Mouse (Mus musculus) embryo, embryonic 10 days (tissue): ENCODE results near the gene Cops7a.

Experiments used
- DNase-seq: peaks from one replicate; pipeline ENCODE4 v3.0.0-alpha.2; 2015; ENCODE audit warnings: low spot score

Cops7a gene

DNA sequence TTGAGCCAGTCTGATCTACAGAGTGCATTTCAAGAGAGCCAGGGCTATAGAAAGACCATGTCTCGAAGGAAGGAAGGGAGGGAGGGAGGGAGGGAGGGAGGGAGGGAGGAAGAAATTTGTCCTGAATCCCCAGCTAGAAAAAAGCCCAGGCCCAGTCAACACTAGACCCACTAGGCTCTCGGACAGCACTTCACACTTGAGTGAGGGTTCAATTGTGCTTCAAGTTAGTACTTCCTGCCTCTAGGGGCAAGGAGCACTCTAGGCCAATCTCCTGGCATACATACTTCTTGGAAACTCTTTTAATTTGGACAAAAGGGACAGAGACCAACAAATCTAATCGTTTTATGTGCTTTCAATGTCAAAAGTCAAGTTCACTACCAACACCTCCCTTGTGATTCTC is 7.2 kb downstream of the Cops7a start:
- DNase-seq = no peak

DNA sequence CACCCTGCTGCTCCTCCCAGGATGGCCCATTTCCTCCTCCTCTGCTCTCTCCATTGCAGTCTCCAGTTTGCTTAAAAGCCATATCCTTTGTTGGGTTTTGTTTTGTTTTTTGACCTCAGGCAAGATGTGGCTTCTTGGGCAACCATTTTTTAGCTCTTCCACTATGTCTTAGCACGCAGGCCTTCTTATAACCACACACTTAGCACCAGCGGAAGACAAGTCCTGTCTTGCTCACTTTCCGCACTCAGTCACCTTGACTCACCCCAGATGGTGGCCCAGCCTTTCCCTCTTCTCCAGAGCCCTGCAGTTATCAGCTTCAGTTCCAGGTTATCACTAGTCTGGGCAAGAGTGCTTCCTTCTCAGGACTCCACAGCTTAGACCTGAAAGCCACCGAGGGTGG is 10.1 kb downstream of the Cops7a start:
- no peak for DNase-seq

DNA sequence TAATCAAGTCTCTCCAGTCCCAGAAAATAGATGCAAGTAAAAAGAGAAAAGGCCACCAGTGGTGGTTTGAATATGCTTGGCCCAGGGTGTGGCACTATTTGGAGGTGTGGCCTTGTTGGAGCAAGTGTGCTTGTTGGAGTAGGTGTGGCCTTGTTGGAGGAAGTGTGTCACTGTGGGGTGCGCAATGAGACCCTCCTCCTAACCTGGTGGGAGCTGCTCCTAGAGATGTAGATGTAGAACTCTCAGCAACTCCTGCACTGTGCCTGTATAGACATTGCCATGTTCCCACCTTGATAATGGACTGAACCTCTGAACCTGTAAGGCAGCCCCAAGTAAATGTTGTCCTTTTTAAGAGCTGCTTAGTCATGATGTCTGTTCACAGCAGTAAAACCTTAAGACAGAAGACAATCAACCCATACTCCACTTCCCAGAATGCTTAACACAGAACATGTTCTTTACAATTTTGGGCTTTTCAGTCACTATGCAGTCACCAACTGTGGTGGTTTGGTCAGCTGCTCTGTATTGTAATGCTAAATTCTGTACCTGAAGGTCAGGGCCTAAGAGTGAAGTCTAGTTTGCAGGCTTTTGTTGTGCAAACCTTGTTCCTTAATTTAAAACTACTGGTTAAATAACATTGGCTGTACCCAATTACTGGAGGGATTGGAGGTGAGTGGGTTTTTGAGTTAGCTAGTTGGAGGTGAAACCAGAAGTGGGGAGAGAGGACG is 11.2 kb downstream of the Cops7a start:
- DNase-seq = no peak

DNA sequence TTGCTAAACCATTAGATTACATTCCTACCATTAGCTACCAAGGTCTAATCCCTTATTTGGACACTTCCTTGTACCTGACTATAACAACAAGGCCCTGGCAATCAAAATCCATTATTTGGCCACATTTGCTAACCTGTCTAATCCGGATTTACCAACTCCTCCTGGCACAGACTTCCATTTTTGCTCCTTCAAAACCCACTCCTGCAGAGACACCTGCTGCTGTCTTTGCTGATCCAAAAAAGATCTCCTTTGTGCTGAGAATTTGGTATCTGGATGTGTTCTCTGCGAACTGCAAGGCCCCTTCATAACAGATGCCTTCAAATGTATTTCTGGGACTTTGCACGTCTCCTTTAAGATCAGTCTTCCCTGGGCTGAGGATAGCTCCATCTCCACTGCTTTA is 21.8 kb downstream of the Cops7a start:
- no peak for DNase-seq

DNA sequence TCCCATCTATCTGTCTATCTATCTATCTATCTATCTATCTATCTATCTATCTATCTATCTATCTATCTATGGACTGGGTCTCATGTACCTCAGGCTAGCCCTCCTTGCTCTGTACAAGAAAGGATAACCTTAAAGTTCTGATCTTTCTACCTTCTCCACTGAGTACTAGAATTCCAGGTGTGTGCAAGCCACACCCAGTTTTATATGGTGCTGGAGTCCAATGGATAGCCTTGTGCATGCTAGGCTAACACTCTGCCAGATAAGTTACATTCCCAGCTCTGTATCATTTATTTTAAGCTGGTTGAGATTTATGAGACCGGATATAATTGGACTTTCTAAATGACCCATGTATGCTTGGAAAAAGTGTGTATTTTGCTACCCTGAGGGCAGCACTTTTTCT is 23.7 kb downstream of the Cops7a start:
- DNase-seq = no peak

DNA sequence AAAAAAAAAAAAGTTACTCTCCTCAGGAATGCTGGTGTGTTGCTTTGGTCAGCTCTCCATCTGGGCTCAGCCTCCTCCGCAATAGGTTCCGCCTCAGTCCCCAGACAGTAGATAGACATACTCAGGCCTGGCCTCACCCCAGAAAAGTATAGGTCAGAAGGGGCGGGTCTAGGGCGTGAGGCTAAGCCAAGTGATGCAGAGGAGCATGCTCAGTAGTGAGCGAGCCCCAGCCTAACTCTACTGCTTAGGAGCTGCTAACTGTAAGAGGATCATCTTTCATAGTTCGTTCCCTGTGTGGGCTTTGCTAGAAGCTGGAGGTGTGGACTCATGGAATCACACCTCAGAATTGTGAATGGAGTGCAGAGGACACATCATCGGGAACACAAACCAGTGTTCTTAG is 26.8 kb downstream of the Cops7a start:
- DNase-seq = no peak

DNA sequence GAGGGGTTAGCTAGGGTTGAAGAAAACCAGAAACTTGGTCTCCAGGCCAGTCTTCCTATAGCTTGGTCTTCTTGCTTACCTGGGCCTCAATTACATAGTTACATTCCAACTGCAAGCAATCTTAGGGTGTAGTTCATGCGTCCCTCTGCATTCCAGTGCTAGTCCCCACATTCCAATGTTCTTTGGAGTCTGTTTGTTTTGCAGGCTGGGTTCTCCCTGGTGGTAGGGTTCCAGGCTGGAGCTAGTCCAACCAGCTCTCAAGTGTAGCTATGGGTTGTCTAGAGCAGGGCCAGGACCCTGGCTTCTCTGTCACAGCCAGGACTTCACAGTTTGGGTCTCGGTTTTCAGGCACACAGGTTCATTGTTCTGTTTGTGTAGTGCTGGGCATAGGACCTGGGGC is 27.8 kb downstream of the Cops7a start:
- no peak for DNase-seq

DNA sequence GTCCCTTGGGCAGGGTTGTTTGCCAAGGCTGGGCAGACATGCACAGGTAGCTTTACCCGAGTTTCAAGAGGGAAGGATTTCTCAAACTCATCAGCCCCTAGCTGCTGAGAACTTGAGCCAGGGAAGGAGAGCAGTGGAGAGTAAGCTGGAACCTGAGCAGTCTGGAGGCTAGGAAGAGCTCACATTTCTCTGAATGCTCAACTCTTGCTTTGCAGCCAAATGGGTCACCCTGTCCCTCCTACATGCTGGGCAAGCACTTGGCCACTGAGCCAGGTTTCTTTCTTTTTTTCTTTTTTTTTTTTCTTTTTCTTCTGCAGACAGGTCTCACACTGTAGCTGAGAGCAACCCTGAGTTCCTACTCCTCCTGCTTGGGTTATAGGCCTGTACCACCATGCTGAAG is 28.7 kb downstream of the Cops7a start:
- no peak for DNase-seq

DNA sequence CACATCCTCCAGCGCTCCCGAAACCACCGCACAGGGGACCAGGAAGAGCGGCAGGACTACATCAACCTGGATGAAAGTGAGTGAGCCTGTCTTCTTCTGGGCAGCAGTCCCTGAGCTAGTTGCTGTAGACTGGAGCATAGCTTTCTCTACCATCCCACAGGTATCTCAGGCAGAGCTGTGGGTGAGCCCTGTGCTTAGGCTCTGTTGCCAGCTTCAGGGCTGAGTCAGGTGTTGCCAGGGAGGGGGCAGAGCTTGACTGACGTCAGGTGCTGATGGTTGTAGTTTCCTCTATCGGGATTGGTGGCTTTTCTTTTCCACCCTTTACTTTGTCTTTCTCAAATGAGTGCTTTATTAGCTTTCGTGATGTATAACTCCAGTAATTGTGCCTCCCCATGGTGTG is 30.7 kb downstream of the Cops7a start:
- no peak for DNase-seq

DNA sequence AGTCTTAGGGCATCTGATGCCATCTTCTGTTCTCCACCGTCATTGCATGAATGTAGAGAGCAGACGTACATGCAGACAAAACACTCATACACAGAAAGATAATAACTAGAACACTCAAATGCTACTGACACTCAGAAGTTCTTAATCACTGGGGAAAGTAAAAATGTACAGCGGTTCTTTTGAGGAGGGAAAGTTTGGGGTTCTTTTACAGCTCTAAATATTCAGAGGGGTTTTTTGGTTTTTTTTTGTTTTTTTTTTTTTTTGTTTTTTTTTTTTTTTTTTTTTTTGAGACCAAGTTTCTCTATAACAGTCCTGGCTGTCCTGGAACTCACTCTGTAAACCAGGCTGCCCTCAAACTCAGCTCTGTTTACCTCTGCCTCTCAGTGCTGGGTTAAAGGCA is 32.2 kb downstream of the Cops7a start:
- DNase-seq = no peak

DNA sequence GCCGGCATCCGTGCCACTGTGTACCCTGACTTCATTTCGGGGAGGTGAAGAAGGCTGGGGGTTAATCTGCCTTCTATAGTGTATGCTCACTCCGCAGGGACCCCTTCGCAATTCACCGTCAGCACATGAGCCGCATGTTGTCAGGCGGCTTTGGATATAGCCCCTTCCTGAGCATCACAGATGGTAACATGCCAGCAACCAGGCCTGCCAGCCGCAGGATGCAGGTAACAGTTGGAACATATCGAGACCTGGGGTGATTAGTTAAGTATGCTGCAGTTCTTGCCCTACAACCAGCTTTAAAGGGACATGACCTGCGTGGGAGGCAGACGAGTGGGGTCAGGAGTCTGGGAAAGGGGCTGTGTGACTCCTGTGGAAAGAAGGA is 33.0 kb downstream of the Cops7a start:
- no peak for DNase-seq

DNA sequence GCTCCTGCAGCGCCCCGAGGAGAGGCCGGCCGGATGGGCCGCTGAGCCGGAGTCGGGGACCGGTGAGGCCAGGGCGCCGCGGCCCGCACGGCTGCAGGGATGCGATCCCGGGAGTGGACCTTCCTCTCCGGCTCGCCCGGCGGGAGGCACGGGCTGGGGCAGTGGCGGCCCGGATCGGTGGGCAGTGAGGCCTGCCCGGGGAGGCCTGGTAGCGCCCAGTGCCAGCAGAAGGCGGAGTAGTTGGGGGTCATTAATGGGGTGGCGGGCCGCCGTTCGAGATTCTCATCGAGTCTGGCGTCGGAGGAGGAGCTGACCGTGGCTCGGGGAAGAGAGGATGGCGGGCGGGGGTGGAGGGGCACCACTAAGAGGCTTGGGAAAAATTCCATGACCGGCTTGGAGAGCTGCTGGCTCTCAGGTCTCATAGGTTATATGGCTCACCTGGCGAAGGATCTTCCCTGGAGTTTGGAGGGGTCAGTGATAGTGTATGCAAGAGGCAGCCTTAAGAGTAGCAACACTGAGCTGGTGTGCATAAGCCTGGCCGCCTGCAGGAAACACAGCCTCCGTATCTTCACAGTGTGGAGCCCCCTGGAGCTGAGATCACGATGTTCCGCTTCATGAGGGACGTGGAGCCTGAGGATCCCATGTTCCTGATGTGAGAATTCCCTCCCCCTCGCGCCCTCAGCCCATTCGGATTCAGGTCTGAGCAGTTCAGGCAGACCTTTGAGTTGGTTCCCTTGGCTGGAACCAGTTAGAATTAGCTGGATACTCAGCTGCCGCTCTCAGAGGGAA is 33.6 kb downstream of the Cops7a start:
- peak; percentile 62 for DNase-seq

DNA sequence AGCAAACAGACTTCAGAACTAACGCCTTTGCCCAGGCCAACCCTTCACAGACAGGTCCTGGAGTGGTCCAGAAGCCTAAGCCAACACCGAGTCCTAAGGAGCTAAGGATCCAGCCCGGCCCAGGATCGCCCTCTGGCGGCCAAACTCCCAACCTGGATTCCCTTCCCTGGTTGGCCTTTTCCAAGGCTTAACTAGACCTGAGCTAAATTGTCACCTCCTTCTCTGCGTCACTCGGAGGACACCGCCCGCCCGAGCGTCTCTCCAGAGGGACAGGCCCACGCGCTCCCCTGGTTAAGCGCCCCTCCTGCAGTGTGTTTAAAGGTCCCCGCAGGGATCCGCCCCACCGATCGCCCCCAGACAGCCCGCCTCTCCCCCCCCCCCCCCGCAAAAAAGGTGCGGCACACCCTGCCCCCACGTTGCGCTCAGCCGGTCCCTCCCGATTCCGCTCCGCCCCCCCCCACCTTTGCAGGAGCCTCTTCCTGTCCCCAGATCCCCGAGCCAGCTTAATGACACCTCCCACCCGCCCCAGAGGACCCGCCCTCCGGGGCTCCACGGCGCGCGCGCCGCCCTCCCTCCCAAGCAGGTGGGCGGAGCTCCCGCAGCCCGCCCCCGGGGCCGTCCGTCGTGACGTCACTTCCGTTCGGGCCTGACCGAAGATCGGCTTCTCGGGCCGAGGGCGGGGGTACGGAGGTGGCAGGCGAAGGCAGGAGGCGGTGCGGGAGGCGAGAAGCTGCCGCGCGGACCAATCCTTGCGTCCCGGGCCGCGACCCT is 34.4 kb downstream of the Cops7a start, which contains the start of gene Mlf2:
Mlf2 (plus strand) TSS at position 633 of the 771 bp plus-strand sequence.
- peak; percentile 97 for DNase-seq

DNA sequence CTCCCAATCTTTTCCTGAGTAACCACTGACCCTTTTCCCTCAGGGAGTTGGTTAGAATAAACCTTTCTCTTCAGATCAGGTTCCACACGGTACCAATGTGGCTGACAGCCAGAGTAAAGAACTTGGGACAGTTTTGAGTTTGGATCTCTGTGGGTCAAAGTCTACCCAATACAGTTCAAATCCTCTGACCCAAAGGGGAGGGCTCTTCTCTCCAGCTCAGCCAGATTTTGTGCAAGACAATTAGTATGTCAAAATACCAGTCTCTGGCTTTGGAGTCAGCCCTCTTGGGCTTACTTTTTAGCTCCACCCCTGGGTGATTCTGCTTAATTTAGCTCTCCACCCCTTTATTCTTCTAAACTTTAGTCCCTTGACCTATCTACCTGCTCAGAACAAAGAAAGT is 35.1 kb downstream of the Cops7a start:
- no peak for DNase-seq

DNA sequence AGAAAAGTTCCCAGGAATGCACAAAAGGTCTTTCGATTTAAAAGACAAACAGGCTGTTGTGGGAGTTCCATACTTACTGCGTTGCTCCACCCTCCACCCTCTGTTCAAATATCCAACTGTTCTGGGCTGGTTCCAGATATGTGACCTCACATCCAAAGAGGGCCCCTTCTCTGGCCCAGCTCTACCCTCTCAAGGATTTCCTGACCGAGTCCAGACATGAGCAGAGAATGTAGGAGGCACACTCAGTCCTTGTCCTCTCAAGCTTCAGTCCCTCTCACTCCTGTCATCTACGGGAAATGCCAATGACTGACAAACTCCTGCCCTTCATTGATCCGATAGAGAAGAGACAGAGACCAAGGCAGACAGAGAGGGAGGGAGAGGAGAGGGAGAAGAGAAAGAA is 39.4 kb downstream of the Cops7a start:
- no peak for DNase-seq

DNA sequence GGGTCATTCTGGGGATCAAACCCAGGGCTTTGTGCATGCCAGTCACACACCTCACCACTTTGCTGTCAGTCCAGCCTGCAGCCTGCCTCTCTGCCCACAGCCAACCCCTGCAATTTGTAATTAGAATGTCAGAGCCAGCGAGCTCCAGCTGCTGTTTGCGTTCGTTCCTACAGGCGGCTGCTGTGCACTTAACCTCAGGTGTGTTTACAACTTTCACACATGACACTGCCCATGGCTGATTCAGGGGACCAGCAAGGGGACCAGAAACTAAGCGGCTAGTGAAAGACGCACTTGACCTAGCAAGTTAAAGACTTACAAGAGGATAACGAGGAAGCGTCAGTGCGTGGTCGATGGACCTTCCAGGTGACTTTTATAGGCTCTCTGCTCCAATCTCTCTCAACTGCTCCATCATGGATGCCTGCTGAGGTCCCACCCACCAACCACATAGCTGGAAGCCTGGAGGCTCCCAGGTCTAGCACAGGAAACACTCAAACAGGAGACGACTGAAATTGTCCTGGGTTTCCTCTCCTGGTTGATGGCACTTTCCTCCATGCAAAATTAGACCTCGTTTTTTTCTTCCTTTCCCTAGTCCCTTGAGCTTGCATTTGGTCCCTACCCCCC is 40.1 kb downstream of the Cops7a start:
- no peak for DNase-seq

DNA sequence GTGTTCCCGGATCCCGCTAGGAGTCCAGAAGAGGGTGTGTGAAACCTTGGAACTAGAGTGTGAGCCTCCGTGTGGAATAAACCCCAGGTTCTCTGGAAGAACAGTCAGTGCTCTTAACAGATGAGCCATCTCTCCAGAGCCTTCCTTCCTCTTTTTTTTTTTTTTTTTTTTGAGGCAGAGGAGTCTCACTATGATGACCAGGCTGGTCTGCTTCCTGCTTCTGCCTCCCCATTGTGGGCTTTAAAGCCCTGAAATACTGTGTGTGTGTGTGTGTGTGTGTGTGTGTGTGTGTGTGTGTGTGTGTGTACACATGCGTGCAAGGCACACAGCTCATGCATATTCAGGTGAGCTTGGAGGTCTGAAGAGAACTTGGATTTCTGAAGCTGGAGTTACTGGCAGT is 43.8 kb downstream of the Cops7a start:
- no peak for DNase-seq

DNA sequence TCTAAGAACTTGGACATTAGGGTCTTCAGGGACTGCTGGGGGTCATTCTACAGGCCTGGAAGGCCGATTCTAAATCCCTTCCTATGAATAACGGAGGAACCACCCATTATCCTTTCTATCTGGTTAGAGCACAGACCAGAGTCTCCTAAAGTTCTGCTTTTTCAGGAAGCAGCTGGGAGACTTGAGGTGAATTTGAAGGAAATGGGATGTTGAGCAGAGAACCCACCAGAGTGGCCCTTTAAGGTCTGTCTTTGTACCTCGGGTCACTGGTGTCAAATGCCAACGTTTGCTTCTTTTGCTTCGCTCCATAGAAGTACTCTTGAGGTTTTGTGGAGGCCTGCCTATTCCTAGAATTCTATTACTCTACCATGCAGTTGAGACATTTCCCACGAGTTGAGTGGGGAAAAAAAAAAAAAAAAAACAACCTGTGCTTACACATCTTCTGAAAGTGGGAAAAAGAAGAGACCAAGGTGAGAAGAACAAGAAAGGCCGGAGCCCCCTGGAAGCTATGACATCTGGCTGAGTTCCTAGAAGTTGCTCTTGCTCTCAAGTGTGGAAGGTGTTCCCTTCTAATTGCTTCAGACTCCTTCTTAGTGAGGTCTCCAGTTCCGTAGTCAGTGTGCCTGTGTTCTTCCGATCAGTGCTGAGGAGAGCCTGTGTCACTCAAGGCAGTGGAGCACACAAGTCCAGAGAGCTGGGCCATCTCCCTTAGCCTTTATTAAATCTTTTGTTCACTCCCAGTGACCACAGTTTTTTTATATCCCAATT is 44.8 kb downstream of the Cops7a start:
- no peak for DNase-seq

DNA sequence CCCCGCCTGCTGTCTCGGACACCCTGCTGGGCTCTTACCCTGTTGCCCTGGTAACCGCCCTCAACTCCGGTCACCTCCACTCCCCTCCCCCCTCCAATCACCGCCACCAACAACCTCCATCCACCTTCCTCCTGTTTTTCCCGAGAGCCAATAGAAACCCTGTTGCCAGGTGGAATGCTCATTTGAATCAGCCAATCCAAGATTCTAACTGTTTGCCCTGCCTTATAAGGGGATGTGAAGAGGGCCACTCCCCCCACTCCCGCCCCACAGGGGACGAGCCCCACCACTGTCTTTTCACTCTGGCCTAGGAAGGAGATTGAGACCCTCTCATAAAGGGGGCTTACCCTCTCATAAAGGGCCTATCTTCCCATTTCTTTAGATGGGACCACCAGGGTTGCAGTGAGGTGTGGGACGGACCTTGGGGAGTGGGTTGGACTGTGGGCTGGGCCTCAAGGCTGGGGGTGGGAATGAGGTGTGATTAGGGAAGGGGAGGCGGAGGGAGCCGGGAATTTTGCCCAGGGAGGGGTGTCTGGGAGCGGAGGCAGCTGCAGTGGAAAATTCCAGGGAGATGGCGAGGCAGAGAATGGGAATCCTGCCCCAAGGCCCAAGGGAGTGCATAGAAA is 45.5 kb downstream of the Cops7a start, which contains the start of gene Ptms:
Ptms (minus strand) TSS at position 409 of the 623 bp plus-strand sequence.
- peak; percentile 95 for DNase-seq

DNA sequence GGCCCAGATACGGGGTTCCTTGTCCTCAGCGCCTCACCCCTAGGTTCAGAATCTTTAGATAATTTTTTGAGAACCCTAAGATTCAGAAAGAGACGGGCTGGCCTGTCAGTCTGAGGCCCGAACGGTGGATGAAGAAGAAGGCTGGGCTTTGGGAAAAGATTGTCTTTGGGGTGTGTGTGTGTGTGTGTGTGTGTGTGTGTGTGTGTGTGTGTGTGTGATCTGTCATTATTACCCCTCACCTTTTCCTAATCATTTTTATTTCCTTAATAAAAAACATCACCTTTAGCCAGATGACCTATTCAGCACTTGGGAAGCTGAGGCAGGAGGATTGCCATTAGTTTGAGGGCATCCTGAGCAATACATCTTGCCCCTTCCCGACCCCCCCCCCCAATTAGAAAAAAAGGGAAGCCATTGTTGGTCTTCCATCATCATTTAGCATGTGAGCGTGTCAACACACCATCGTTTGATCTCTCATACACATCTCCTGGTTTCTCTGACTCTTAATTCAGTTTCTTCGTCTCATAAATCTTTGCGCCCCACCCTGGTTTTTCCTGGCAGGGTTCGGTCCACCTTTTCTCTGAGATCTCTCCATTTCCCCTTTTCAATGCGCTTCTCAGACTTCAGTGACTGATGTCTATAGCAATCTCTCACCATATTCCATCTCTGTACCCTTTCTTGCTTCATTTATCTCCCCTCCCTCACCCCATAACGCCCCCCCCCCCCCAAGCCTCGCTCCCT is 46.3 kb downstream of the Cops7a start:
- peak; percentile 45 for DNase-seq
